Mouse (Mus musculus): ENCODE data around the gene Zfyve21.
A peak's percentile ranks its signal among the peaks of the same experiment; 100 is the strongest.

The Zfyve21 gene

DNA sequence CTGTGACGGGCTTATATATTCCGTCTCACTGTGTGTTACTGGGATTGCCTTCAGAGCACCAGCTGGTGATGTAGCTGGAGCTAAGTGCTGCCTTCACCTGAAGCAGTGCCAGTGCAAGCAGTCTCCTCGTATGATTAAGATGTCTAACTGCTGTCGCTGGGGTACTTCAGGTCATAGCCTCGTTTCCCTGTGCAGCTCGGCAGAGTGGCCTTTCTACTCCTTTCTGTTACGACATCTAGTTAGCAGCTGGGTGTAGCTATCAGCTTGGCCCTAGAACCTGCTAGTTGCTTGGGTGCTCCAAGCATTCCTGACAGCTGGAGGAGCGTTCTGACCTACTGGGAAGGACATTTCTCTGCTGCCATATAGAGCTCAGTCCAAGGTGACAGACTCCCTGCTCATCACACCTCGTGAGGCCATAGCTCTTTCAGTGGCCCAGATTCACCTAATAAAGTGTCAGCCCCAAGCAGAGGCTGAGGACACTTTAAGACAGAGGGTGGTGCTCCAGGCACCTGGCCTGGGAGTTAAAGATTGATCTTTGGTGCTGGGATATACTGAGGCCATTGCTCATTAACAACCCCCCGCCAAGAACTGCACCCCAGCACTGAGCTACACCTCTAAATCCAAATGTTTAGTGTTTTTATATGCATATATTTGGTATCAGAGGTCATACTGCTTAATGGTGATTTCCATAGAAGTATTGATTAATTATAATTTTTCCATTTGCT lies 13.3 kb upstream of the Zfyve21 start:
- no peak for DNase-seq (ENCODE audit: low spot score)

- DNase-seq (ENCODE audit: low spot score): no peak
These were observed 10.4 kb upstream of the Zfyve21 start for GRCm38 (mm10) chr12:111803538-111803937.

DNA sequence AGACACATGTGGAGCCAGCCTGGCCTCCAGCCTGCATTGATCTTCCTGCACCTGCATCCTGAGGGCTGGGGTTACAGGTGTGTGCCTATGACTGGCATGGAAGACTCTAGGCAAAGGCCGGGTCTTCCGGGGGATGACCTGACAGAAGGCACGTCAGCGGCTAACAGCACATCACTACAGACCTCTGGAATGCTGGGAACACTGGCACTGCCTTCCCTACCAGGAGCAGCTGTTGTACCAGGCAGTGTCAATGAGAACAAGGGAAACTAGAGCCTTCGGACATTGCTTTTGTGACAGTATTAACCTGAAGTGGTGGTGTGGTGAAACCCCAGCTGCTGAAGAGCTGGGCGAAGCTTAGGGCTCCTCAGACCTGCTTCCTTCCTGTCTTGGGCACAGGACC lies 5.2 kb upstream of the Zfyve21 start:
- no peak for DNase-seq (ENCODE audit: low spot score)

- peak; percentile 74 for DNase-seq (ENCODE audit: low spot score)
These were observed 4.2 kb upstream of the Zfyve21 start for GRCm38 (mm10) chr12:111809762-111810161.

DNA sequence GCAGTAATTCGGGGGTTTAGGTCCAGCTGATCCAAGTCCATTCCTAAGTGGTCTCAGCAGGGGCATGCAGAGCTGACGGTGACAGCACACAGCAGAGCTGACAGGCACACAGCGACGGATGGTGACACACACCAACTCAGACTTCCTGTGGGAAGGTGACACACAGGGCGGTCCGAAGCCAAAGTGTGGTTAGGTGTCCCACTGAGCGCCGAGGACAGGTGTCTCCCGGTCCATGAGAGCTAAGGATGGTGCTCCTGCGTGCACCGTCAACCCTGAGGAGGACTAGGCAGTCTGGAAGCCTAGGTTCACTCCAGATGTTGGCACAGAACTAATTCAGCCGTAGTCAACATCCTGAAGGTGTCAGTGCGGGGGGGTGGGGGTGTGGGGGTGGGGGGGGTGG lies 1.9 kb upstream of the Zfyve21 start:
- DNase-seq (ENCODE audit: low spot score): no peak

DNA sequence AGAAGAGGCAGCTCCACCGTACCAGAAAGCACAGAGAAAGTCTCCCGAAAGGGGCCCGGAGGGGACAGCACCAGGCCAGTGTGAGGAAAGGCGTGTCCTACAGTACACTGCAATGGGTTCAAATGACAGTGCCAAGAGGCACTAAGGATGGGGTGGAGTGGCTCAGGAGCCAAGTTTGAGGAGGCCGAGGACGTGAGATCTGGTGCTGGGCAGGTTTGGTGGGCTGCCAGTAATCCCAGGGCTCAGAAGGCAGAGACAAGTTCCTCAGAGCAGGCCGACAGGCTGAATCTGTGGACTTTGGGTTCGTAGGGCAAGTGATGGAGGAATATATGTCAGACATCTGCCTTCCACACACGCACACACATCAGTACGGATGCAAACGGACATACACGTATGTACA lies 1.4 kb upstream of the Zfyve21 start:
- DNase-seq (ENCODE audit: low spot score): no peak

DNA sequence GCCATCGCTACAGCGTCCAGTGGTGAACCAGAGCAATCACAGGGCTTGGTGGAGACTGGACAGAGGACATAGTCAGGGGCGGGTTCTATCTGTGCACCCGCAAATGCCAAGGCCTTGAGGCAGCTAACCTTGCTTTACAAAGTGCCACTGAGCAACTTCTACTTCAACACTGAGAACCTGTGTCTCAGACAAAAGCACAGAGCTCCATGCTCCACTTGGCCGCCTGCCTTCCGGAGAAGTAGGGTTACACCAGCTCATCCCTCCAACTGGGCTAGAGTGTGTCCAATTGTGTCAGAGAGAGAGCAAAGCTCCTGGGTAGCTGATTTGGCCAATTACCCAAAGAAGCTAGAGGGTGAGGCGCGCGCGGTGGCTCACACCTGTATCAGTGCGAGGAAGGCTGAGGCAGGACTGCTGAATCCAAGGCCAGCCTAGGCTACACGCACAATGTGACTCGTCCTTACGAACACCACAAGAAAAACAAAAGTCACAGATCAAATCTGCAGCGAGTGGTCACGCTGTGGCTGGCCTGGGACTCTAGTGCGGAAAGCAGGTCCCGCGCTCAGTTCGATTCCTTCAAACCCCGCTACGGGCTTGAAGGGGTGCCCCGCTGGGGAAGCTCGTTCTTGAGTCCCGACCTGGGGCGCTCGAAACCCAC lies 732 bp upstream of the Zfyve21 start:
- peak; percentile 30 for DNase-seq (ENCODE audit: low spot score)

GRCm38 (mm10) chr12:111814769-111815762 lies 1.1 kb downstream of the Zfyve21 start:
- DNase-seq (ENCODE audit: low spot score): no peak

- peak; percentile 65 for DNase-seq (ENCODE audit: low spot score)
These were observed 2.6 kb downstream of the Zfyve21 start for GRCm38 (mm10) chr12:111816528-111816927.

GRCm38 (mm10) chr12:111816967-111817366 lies 3.0 kb downstream of the Zfyve21 start:
- no peak for DNase-seq (ENCODE audit: low spot score)

DNA sequence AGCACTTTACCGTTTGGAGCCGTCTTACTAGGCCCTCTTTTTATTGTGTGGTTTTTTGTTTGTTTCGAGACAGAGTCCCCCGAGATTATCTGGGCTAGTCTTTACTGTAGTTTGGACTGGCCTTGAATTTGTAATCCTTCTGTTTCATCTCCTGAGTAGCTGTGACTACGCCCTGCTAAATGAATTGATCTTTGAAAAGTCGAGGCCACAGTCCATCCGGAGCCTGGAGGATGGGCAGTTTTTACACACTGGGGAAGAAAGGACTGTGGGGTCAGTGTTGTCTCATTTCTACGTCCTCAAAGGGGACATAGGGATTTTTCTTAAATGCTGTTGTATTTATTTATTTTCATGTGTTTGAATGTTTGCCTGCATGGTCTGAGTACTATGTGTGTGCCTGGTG lies 4.0 kb downstream of the Zfyve21 start:
- DNase-seq (ENCODE audit: low spot score): no peak

GRCm38 (mm10) chr12:111819936-111820335 lies 6.0 kb downstream of the Zfyve21 start:
- peak; percentile 53 for DNase-seq (ENCODE audit: low spot score)

- no peak for DNase-seq (ENCODE audit: low spot score)
These were observed 6.7 kb downstream of the Zfyve21 start for GRCm38 (mm10) chr12:111820708-111821107.

GRCm38 (mm10) chr12:111821931-111822330 lies 8.0 kb downstream of the Zfyve21 start:
- DNase-seq (ENCODE audit: low spot score): no peak

- DNase-seq (ENCODE audit: low spot score): no peak
These were observed 13.6 kb downstream of the Zfyve21 start for GRCm38 (mm10) chr12:111827556-111827955.

- no peak for DNase-seq (ENCODE audit: low spot score)
These were observed 15.5 kb downstream of the Zfyve21 start for GRCm38 (mm10) chr12:111829447-111829846.

DNA sequence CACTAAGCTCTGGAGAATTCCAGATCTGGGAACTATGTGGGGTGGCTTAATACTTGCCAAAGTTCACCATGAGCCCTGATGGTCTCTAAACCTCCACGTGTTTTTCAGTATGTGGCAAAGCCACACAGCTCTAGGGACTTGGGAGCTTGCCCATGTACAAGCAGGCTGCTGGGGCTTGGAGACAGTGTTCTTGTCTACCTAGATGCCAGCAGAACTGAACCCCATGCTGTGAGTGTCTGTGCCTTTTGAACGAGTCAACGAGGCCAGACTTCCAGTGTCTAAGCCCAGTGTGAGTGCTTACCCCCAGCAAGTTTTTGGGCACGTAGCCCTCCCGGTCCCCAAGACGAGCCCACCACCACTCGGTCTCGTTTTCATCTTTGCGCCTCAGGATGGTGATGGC lies 16.0 kb downstream of the Zfyve21 start:
- no peak for DNase-seq (ENCODE audit: low spot score)

GRCm38 (mm10) chr12:111830375-111830774 lies 16.4 kb downstream of the Zfyve21 start:
- no peak for DNase-seq (ENCODE audit: low spot score)

GRCm38 (mm10) chr12:111832643-111833042 lies 18.7 kb downstream of the Zfyve21 start:
- no peak for DNase-seq (ENCODE audit: low spot score)

GRCm38 (mm10) chr12:111833457-111833856 lies 19.5 kb downstream of the Zfyve21 start:
- no peak for DNase-seq (ENCODE audit: low spot score)

GRCm38 (mm10) chr12:111842565-111843433 lies 28.8 kb downstream of the Zfyve21 start:
- no peak for DNase-seq (ENCODE audit: low spot score)

DNA sequence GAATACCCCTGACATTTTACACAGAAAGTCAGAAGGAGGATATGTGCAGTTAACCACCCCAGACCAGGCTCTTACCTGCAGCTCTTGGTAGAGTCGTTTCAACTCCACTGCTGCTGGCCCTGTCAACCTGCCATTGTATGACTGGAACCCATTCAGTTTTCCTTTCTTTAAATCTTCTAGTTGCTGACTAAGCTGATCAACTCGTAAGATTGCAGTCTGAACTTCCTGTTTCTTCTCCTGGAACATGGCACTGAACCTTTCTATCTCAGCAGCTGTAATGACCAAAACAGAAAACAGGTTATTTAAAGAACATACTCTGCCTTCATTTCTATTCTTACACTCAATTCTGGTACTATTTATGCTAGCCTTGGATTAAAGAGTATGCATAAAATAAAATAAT lies 29.5 kb downstream of the Zfyve21 start:
- DNase-seq (ENCODE audit: low spot score): no peak
